ENCODE assay signal across 8 mouse cellular contexts in genomic region chr17:83514213-83514701, GRCm38 (mm10). TPM values are rescaled to one million over a fixed set of nuclear protein-coding genes. Genes with fewer than 3 reads are reported as not detected.
DNase-seq lines count a peak whose midpoint lies in the region; ATAC-seq lines count a peak whose summit lies in the region.

No protein-coding gene starts in this region.

- DNase-seq in R1 (ENCODE audit: low read depth, low spot score), result peak; percentile 95
- peak; percentile 91 to 94 for DNase-seq in cerebellum, postnatal 25 days
- peak; percentile 82 to 86 for DNase-seq in frontal cortex, postnatal 25 days (ENCODE audit: low spot score in 2 of 2)
- peak; percentile 94 for DNase-seq in hindbrain, embryonic 14.5 days (ENCODE audit: low spot score)
- peak; percentile 86 to 88 for DNase-seq in layer of hippocampus, postnatal 36 days
- DNase-seq in lung, postnatal 36 days, result peak; percentile 94
- DNase-seq in retina, postnatal 1 day, result peak; percentile 97
- peak; percentile 81 to 82 for DNase-seq in urinary bladder, adult 18-20 months (ENCODE audit: low spot score in 2 of 2)

- H3K27me3 ChIP-seq in hindbrain, embryonic 14.5 days (ENCODE audit: control insufficient read depth, insufficient read depth, low read length), result no peaks in the 10 kb centered on the region

- peaks cover 13% of the 10 kb centered on the region; the same call in 1 of the 2 replicates for H3K4me1 ChIP-seq in hindbrain, embryonic 14.5 days (replicated peaks; ENCODE audit: control insufficient read depth, insufficient read depth, low read length)

- under 1% methylated on average over 33 of the region's 33 CpGs for WGBS in hindbrain, embryonic 14.5 days

- no peaks in the 10 kb centered on the region for H3K36me3 ChIP-seq in hindbrain, embryonic 14.5 days (replicated peaks; ENCODE audit: control insufficient read depth, insufficient read depth)

- H3K4me2 ChIP-seq in hindbrain, embryonic 14.5 days (replicated peaks), result peak overlapping the region; percentile 83

- peak overlapping the region; percentile 87 for H3K4me3 ChIP-seq in hindbrain, embryonic 14.5 days (replicated peaks; ENCODE audit: low read length)

- peak overlapping the region; percentile 88 for H3K27ac ChIP-seq in hindbrain, embryonic 14.5 days

- peak; percentile 99 for ATAC-seq in hindbrain, embryonic 14.5 days (ENCODE audit: low FRiP score)

- H3K9ac ChIP-seq in hindbrain, embryonic 14.5 days, result peak overlapping the region; percentile 74

- no peaks in the 10 kb centered on the region for H3K9me3 ChIP-seq in hindbrain, embryonic 14.5 days (ENCODE audit: control insufficient read depth, low read length)

RNA-seq across cellular contexts. Expression of gene Cox7a2l, which starts 2.9 kb away (rescaled TPM):
- polyA plus RNA-seq in hindbrain, embryonic 14.5 days (2014; fragmentation: Nextera tagmentation; extraction: Ambion mirVana), result 204 and 206 TPM in 2 replicates
- total RNA-seq in layer of hippocampus, postnatal 36 days (2021), result 100 to 1,000 TPM; 173 to 181 TPM

Comparison
In these comparisons a context has a peak if more than half of its experiments do, and no peak if none do; other contexts are left out.
1. Peak in every context shown above with its lines: DNase-seq, ATAC-seq, H3K4me3 ChIP-seq and H3K27ac ChIP-seq.